Mouse (Mus musculus): ENCODE data around the gene Prrc2b.
A peak's percentile ranks its signal among the peaks of the same experiment; 100 is the strongest.

Prrc2b gene

GRCm38 (mm10) chr2:32221577-32221976 is 70.7 kb downstream of the Prrc2b start:
- DNase-seq (ENCODE audit: low spot score in 2 of 2) = no peak

GRCm38 (mm10) chr2:32222057-32222456 is 71.2 kb downstream of the Prrc2b start:
- no peak for DNase-seq (ENCODE audit: low spot score in 2 of 2)

GRCm38 (mm10) chr2:32235433-32235832 is 84.6 kb downstream of the Prrc2b start:
- no peak for DNase-seq (ENCODE audit: low spot score in 2 of 2)

GRCm38 (mm10) chr2:32235886-32236759 is 85.2 kb downstream of the Prrc2b start, which contains the start of gene Pomt1:
TSS of gene Pomt1 (plus strand) at chr2:32236590.
- peak; percentile 88 to 95 for DNase-seq (ENCODE audit: low spot score in 2 of 2)

- peak; percentile 25 to 40 for DNase-seq (ENCODE audit: low spot score in 2 of 2)
Measured at GRCm38 (mm10) chr2:32236760-32237487, 86.0 kb downstream of the Prrc2b start.

GRCm38 (mm10) chr2:32237571-32237970 is 86.7 kb downstream of the Prrc2b start:
- DNase-seq (ENCODE audit: low spot score in 2 of 2) = no peak

- DNase-seq (ENCODE audit: low spot score in 2 of 2) = no peak
Measured at GRCm38 (mm10) chr2:32238708-32239435, 88.0 kb downstream of the Prrc2b start.

GRCm38 (mm10) chr2:32240591-32240990 is 89.7 kb downstream of the Prrc2b start:
- no peak for DNase-seq (ENCODE audit: low spot score in 2 of 2)

GRCm38 (mm10) chr2:32242986-32243385 is 92.1 kb downstream of the Prrc2b start:
- DNase-seq (ENCODE audit: low spot score in 2 of 2) = no peak

- DNase-seq (ENCODE audit: low spot score in 2 of 2) = no peak
Measured at GRCm38 (mm10) chr2:32246741-32247140, 95.9 kb downstream of the Prrc2b start.

- no peak for DNase-seq (ENCODE audit: low spot score in 2 of 2)
Measured at GRCm38 (mm10) chr2:32248377-32249361, 97.8 kb downstream of the Prrc2b start.

- no peak for DNase-seq (ENCODE audit: low spot score in 2 of 2)
Measured at GRCm38 (mm10) chr2:32251791-32252527, 101.1 kb downstream of the Prrc2b start.

GRCm38 (mm10) chr2:32252658-32253057 is 101.8 kb downstream of the Prrc2b start:
- no peak for DNase-seq (ENCODE audit: low spot score in 2 of 2)

- no peak for DNase-seq (ENCODE audit: low spot score in 2 of 2)
Measured at GRCm38 (mm10) chr2:32253352-32253751, 102.5 kb downstream of the Prrc2b start.

- DNase-seq (ENCODE audit: low spot score in 2 of 2) = no peak
Measured at GRCm38 (mm10) chr2:32254563-32254962, 103.7 kb downstream of the Prrc2b start.

GRCm38 (mm10) chr2:32256273-32256672 is 105.4 kb downstream of the Prrc2b start:
- DNase-seq (ENCODE audit: low spot score in 2 of 2) = no peak

GRCm38 (mm10) chr2:32258887-32259533 is 108.1 kb downstream of the Prrc2b start:
- DNase-seq (ENCODE audit: low spot score in 2 of 2) = no peak

GRCm38 (mm10) chr2:32259657-32260417 is 109.0 kb downstream of the Prrc2b start, which contains the start of gene Uck1:
TSS of gene Uck1 (minus strand) at chr2:32260159.
- peak; percentile 88 to 92 for DNase-seq (ENCODE audit: low spot score in 2 of 2)

- DNase-seq (ENCODE audit: low spot score in 2 of 2) = peak in 1 of 2 experiments; percentile 35
Measured at GRCm38 (mm10) chr2:32260635-32261034, 109.8 kb downstream of the Prrc2b start.
